Mouse (Mus musculus) spleen, adult 2 months (tissue): Measurements from ENCODE around the gene Gm42878.

ENCODE experiments used
- CTCF ChIP-seq: fragments of 200-500 bp; IDR thresholded peaks from 2 replicates; pipeline ENCODE4 v1.5.1; 2011; ENCODE audit warnings: mild to moderate bottlenecking, inconsistent platforms; ENCODE audit not compliant: insufficient read depth, insufficient read length, insufficient replicate concordance; ENCODE audit errors: extremely low read depth
- POLR2A ChIP-seq: fragments of 200-500 bp; IDR thresholded peaks from 2 replicates; pipeline ENCODE4 v1.6.1; 2011; ENCODE audit warnings: low read depth, low read length, inconsistent platforms

- TF ChIP-seq CTCF (no peak), POLR2A (no peak)
These were observed 42.1 kb downstream of the Gm42878 start, which contains the start of gene Adam1b for GRCm38 (mm10) chr5:121503231-121503630.
